Mouse (Mus musculus) liver, embryonic 12.5 days (tissue): ENCODE results near the gene Pabpn1l. TPM values are rescaled to one million over a fixed set of nuclear protein-coding genes. Genes with fewer than 3 reads are reported as not detected.

Source experiments
- ATAC-seq: fragments of 200-750 bp; cut with Nextera tagmentation; 2 replicates; pipeline ENCODE4 v1.8.0; 2017; ENCODE audit warnings: moderate number of reproducible peaks, mild to moderate bottlenecking, moderate library complexity
- H3K27ac ChIP-seq: fragments of 300-500 bp; sonication (generic); 2 replicates; pipeline ENCODE4 v1.5.1; 2016; ENCODE audit warnings: mild to moderate bottlenecking
- H3K27me3 ChIP-seq: fragments of 300-500 bp; sonication (generic); replicated peaks from 2 replicates; pipeline ENCODE4 v1.6.1; 2016; ENCODE audit warnings: mild to moderate bottlenecking, moderate library complexity
- H3K36me3 ChIP-seq: fragments of 300-500 bp; sonication (generic); 2 replicates; pipeline ENCODE4 v1.6.1; 2016; ENCODE audit warnings: mild to moderate bottlenecking, moderate library complexity
- H3K4me1 ChIP-seq: fragments of 300-500 bp; sonication (generic); 2 replicates; pipeline ENCODE4 v1.6.1; 2016
- H3K4me2 ChIP-seq: fragments of 300-500 bp; sonication (generic); 2 replicates; pipeline ENCODE4 v1.6.1; 2016; ENCODE audit warnings: mild to moderate bottlenecking, moderate library complexity
- H3K4me3 ChIP-seq: fragments of 300-500 bp; sonication (generic); 2 replicates; pipeline ENCODE4 v1.5.1; 2016; ENCODE audit warnings: mild to moderate bottlenecking, moderate library complexity
- H3K9ac ChIP-seq: fragments of 300-500 bp; sonication (generic); 2 replicates; pipeline ENCODE4 v1.6.1; 2016; ENCODE audit warnings: mild to moderate bottlenecking, moderate library complexity
- H3K9me3 ChIP-seq: fragments of 300-500 bp; sonication (generic); replicated peaks from 2 replicates; pipeline ENCODE4 v1.6.1; 2016; ENCODE audit warnings: mild to moderate bottlenecking, moderate library complexity
- WGBS: fragments of 180-500 bp; shearing (Covaris S2); methylation state at CpG from one replicate; pipeline ENCODE4 v1.1.7; 2016; ENCODE audit not compliant: insufficient replicate concordance; 5-methylcytosine and 5-hydroxymethylcytosine counted together
- microRNA-seq: library from miRNA; unstranded; fragments of <30 nt; microRNA quantifications from one replicate; pipeline ENCODE4, GENCODE M21; 2017
- polyA plus RNA-seq: library from polyadenylated mRNA; unstranded; fragments of >200 nt; fragmentation: Nextera tagmentation; extraction: Ambion mirVana; gene quantifications from 2 replicates; pipeline ENCODE4 v1.2.1, GENCODE M21; 2016

Gene Pabpn1l
- polyA plus RNA-seq, 1 experiment from 2014 or later, result not detected

GRCm38 (mm10) chr8:122571750-122572267 lies 50.7 kb downstream of the Pabpn1l start:
- Histone ChIP-seq H3K27me3 (no peaks in the 10 kb centered on the region), H3K4me2 (peak overlapping the region; percentile 96; the same call in 1 of the 2 replicates), H3K27ac (no peak overlapping the region), H3K9ac (0 out of 2 replicates have a peak overlapping the region, but pooled peaks have one; percentile 0), H3K36me3 (peaks cover 63% of the 10 kb centered on the region), H3K4me1 (peaks cover 86% of the 10 kb centered on the region), H3K4me3 (no peak overlapping the region), H3K9me3 (no peaks in the 10 kb centered on the region)
- 91% methylated on average over 17 of the region's 17 CpGs for WGBS
- no peak for ATAC-seq

- Histone ChIP-seq H3K4me3 (no peak overlapping the region), H3K4me2 (peak overlapping the region; percentile 96; the same call in 1 of the 2 replicates), H3K9me3 (no peaks in the 10 kb centered on the region), H3K27ac (0 out of 2 replicates have a peak overlapping the region, but pooled peaks have one; percentile 8), H3K36me3 (peaks cover 63% of the 10 kb centered on the region), H3K9ac (no peak overlapping the region), H3K4me1 (peaks cover 87% of the 10 kb centered on the region), H3K27me3 (no peaks in the 10 kb centered on the region)
- 85% methylated on average over 11 of the region's 11 CpGs for WGBS
- ATAC-seq, result no peak
Observed at GRCm38 (mm10) chr8:122571153-122571552, 51.4 kb downstream of the Pabpn1l start.

- 0 out of 2 replicates have a peak overlapping the region, but pooled peaks have one; percentile 98 for H3K9ac ChIP-seq
- H3K36me3 ChIP-seq, result peaks cover 62% of the 10 kb centered on the region
- H3K4me3 ChIP-seq, result peak overlapping the region; percentile 98
- ATAC-seq, result no peak
- no peaks in the 10 kb centered on the region for H3K27me3 ChIP-seq
- peak overlapping the region; percentile 93 for H3K27ac ChIP-seq
- peaks cover 81% of the 10 kb centered on the region for H3K4me1 ChIP-seq
- WGBS, result 93% methylated on average over 16 of the region's 16 CpGs
- H3K4me2 ChIP-seq, result peak overlapping the region; percentile 96
- H3K9me3 ChIP-seq, result no peaks in the 10 kb centered on the region
Observed at GRCm38 (mm10) chr8:122569996-122570395, 52.5 kb downstream of the Pabpn1l start.

Small RNA genes lying within 50 kb of the gene (microRNA-seq; reads per million reads assigned to microRNA genes)
- gene Mir6396, result not detected

Other genes with a start within 250 kb of the Pabpn1l start
- gene Zc3h18, start 246.1 kb downstream of the Pabpn1l start, polyA plus RNA-seq, result 48.7 and 49.1 TPM in 2 replicates
- gene Il17c, start 200.7 kb downstream of the Pabpn1l start, polyA plus RNA-seq, result not detected in 2 replicates
- gene Cyba, start 189.8 kb downstream of the Pabpn1l start, polyA plus RNA-seq, result 149 and 160 TPM in 2 replicates
- 29.3 and 31.4 TPM in 2 replicates for gene Mvd, start 179.3 kb downstream of the Pabpn1l start, polyA plus RNA-seq
- gene Snai3, start 162.0 kb downstream of the Pabpn1l start, polyA plus RNA-seq, result 0.18 and 0.36 TPM in 2 replicates
- gene Rnf166, start 146.7 kb downstream of the Pabpn1l start, polyA plus RNA-seq, result 16.6 and 17.3 TPM in 2 replicates
- 37.1 and 38.7 TPM in 2 replicates for gene Ctu2, start 146.6 kb downstream of the Pabpn1l start, polyA plus RNA-seq
- 21.7 and 24.4 TPM in 2 replicates for gene Piezo1, start 71.4 kb downstream of the Pabpn1l start, polyA plus RNA-seq
- 65.7 and 66.8 TPM in 2 replicates for gene Cdt1, start 54.7 kb downstream of the Pabpn1l start, polyA plus RNA-seq
- 226 and 253 TPM in 2 replicates for gene Aprt, start 45.8 kb downstream of the Pabpn1l start, polyA plus RNA-seq
- gene Galns, start 11.3 kb downstream of the Pabpn1l start, polyA plus RNA-seq, result 4.6 TPM in 2 replicates
- 27.2 and 30.0 TPM in 2 replicates for gene Trappc2l, start 11.1 kb downstream of the Pabpn1l start, polyA plus RNA-seq
- 7.7 and 8.0 TPM in 2 replicates for gene Cbfa2t3, start 76.4 kb upstream of the Pabpn1l start, polyA plus RNA-seq
- gene Acsf3, start 152.7 kb upstream of the Pabpn1l start, polyA plus RNA-seq, result 10.8 and 11.3 TPM in 2 replicates
- gene Cdh15, start 225.2 kb upstream of the Pabpn1l start, polyA plus RNA-seq, result 0.17 and 0.66 TPM in 2 replicates